Mouse (Mus musculus) activated CD4-positive, CD25-positive, alpha-beta regulatory T cell, adult 9 weeks (primary cell): ENCODE data around the gene Rsl1. TPM values are rescaled to one million over a fixed set of nuclear protein-coding genes. Genes with fewer than 3 reads are reported as not detected.

Source experiments
- polyA plus RNA-seq: library from polyadenylated mRNA; unstranded; fragments of 100-300 nt; shearing (Covaris generic); gene quantifications from one replicate; pipeline ENCODE4 v1.2.1, GENCODE M21; 2017

The Rsl1 gene
- polyA plus RNA-seq = 19.2 TPM

DNA sequence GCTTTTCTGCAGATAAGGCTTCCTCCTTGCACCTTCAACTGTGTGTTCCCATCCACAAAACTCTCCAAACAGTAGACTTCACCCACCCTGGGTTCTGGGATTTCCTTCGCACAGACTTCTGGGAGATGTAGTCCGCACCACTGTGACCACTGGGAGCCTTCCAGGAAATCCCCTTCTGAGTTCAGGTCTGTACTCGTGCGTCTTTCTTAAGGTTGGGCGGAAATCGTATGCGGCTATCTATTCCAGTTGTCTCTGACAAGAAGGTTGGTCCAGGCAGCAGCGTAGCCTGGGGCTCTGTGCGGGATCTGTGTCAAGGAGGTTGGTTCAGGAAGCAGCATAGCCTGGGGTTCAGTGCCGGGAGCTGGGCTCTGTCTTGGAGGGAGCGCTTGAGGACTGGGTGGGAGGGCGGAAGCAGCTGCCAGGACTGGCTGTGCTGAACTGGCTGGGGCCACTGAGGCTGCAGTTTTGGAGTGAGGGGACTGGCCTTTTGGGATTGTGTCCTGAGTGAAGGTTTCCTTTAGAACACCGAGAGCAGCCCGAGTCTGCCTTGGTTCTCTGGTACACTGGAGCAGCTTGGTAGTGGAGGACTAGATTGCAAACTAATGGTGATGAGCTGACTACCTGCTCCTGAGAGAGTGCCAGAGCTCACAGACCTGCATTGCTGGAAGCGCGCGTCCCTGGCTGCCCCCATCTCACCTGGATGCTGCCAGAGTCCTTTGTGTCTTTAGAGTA lies at the start of gene Rsl1:
Gene Rsl1 (plus strand): TSS at position 192 of the 732 bp plus-strand sequence.

DNA sequence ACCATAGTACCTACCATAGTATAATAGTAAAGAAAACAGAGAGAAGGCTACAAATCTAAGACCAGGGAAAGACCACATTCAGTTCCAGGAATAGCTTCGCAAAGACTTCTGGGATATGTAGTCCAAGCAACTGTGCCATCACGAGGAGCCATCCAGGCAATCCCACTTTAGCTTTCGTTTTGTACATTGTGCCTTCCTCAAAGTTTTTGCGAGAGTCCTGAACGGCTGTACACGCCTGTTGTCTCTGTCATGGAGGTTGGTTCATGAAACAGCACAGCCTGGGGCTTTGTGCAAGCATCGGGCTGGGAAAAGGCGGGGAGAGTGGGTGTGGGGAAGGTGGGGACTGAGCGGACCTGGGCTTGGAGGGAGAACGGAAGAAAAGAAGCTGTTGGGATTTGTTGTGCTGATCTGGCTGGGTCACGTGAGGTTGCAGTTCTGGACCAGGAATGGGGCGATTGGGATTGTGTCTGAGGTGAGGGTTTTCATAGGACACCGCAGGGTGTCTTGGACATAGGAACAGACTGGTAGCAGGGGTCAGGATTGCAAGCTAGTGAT lies 21.4 kb downstream of the Rsl1 start, which contains the start of gene Zfp455:
Gene Zfp455 (plus strand): TSS at position 167 of the 555 bp plus-strand sequence.

Other genes starting within 250 kb of the Rsl1 start
- gene Zfp712, start 112.0 kb upstream of the Rsl1 start, polyA plus RNA-seq = 9.2 TPM
- 5.6 TPM for gene Zfp708, start 75.2 kb upstream of the Rsl1 start, polyA plus RNA-seq
- 3.9 TPM for gene Gm28557, start 64.6 kb upstream of the Rsl1 start, polyA plus RNA-seq
- 0.70 TPM for gene Rslcan18, start 56.9 kb upstream of the Rsl1 start, polyA plus RNA-seq
- gene Zfp759, start 51.5 kb upstream of the Rsl1 start, polyA plus RNA-seq = 3.5 TPM
- 6.4 TPM for gene Zfp455, start 21.3 kb downstream of the Rsl1 start, polyA plus RNA-seq
- gene Zfp458, start 105.3 kb downstream of the Rsl1 start, polyA plus RNA-seq = 3.4 TPM
- gene Zfp457, start 133.3 kb downstream of the Rsl1 start, polyA plus RNA-seq = 0.48 TPM
- gene Zfp595, start 159.4 kb downstream of the Rsl1 start, polyA plus RNA-seq = 7.2 TPM
- gene Gm28044, start 187.4 kb downstream of the Rsl1 start, polyA plus RNA-seq = 3.3 TPM
- 3.0 TPM for gene Zfp953, start 187.4 kb downstream of the Rsl1 start, polyA plus RNA-seq
- gene Gm28041, start 202.6 kb downstream of the Rsl1 start, polyA plus RNA-seq = 2.6 TPM
- 7.3 TPM for gene Zfp456, start 202.6 kb downstream of the Rsl1 start, polyA plus RNA-seq
- gene Zfp429, start 226.6 kb downstream of the Rsl1 start, polyA plus RNA-seq = 23.5 TPM
- gene Zfp459, start 248.2 kb downstream of the Rsl1 start, polyA plus RNA-seq = 2.1 TPM